Mouse (Mus musculus) olfactory bulb, adult 2 months (tissue): ENCODE measurements at regions not wholly inside any gene's neighbourhood (a gene's known extent, or its start where the extent isn't known, plus 50 kb on each side); places are given as distances from the start of the nearest gene placed in this dataset.

ENCODE experiments used
- CTCF ChIP-seq: fragments of 200-500 bp; IDR thresholded peaks from 2 replicates; pipeline ENCODE4 v1.5.1; 2012; ENCODE audit warnings: low read depth, mild to moderate bottlenecking, low read length, moderate library complexity; ENCODE audit not compliant: insufficient read depth
- POLR2A ChIP-seq: fragments of 200-500 bp; IDR thresholded peaks from 2 replicates; pipeline ENCODE4 v1.6.1; 2012; ENCODE audit warnings: mild to moderate bottlenecking, low read depth, low read length, moderate library complexity; ENCODE audit not compliant: insufficient read depth

- TF ChIP-seq CTCF (no peak), POLR2A (no peak)
Measured at GRCm38 (mm10) chr13:91366540-91366939, 93.5 kb upstream of the Ssbp2 start.
